Mouse (Mus musculus): ENCODE measurements around the gene Itpa. TPM values are rescaled to one million over a fixed set of nuclear protein-coding genes. Genes with fewer than 3 reads are reported as not detected.

Itpa gene
- polyA plus RNA-seq, 2 experiments: 82.6 to 104 TPM

- no peak overlapping the region for H3K9ac ChIP-seq (ENCODE audit: low read depth, low read length, severe bottlenecking)
- peaks cover 6% of the 10 kb centered on the region for H3K36me3 ChIP-seq (ENCODE audit: control insufficient read depth, insufficient read depth, low read length)
- no peak overlapping the region for H3K4me2 ChIP-seq (replicated peaks; ENCODE audit: low read depth, low read length, severe bottlenecking)
- no peak for DNase-seq (ENCODE audit: low spot score)
- 63% methylated on average over 1 of the region's 1 CpGs for WGBS
- no peaks in the 10 kb centered on the region for H3K9me3 ChIP-seq (ENCODE audit: control insufficient read depth, low read length)
- no peak for TF ChIP-seq POLR2A (IDR thresholded peaks at IDR 0.05; ENCODE audit: borderline replicate concordance, extremely low read depth, insufficient read depth, insufficient read length)
- peaks cover 17% of the 10 kb centered on the region for H3K4me1 ChIP-seq (ENCODE audit: control insufficient read depth, insufficient read depth, low read length)
- H3K27me3 ChIP-seq (ENCODE audit: control insufficient read depth, insufficient read depth, low read length): peaks cover 29% of the 10 kb centered on the region
- no peak overlapping the region for H3K27ac ChIP-seq (replicated peaks; ENCODE audit: low read depth, low read length)
- no peak overlapping the region for H3K4me3 ChIP-seq (replicated peaks; ENCODE audit: low read length)
- ATAC-seq (ENCODE audit: low FRiP score, low read depth): no peak
Observed at GRCm38 (mm10) chr2:130632416-130632815, 35.0 kb upstream of the Itpa start.

GRCm38 (mm10) chr2:130632887-130633675 lies 34.3 kb upstream of the Itpa start:
- ATAC-seq (ENCODE audit: low FRiP score, low read depth): no peak
- H3K27me3 ChIP-seq (ENCODE audit: control insufficient read depth, insufficient read depth, low read length): peaks cover 30% of the 10 kb centered on the region

GRCm38 (mm10) chr2:130634006-130634738 lies 33.2 kb upstream of the Itpa start:
- H3K27ac ChIP-seq (replicated peaks; ENCODE audit: low read depth, low read length): no peak overlapping the region
- no peak for DNase-seq (ENCODE audit: low spot score)
- H3K9ac ChIP-seq (ENCODE audit: low read depth, low read length, severe bottlenecking): peak overlapping the region; percentile 49
- 22% methylated on average over 12 of the region's 14 CpGs for WGBS
- ATAC-seq (ENCODE audit: low FRiP score, low read depth): no peak
- peak overlapping the region; percentile 42 for H3K4me3 ChIP-seq (replicated peaks; ENCODE audit: low read length)
- H3K9me3 ChIP-seq (ENCODE audit: control insufficient read depth, low read length): no peaks in the 10 kb centered on the region
- peak overlapping the region; percentile 82 for H3K4me2 ChIP-seq (replicated peaks; ENCODE audit: low read depth, low read length, severe bottlenecking)
- no peaks in the 10 kb centered on the region; the same call in 1 of the 2 replicates for H3K36me3 ChIP-seq (ENCODE audit: control insufficient read depth, insufficient read depth, low read length)
- peaks cover 30% of the 10 kb centered on the region for H3K27me3 ChIP-seq (ENCODE audit: control insufficient read depth, insufficient read depth, low read length)
- peaks cover 12% of the 10 kb centered on the region for H3K4me1 ChIP-seq (ENCODE audit: control insufficient read depth, insufficient read depth, low read length)
- no peak for TF ChIP-seq POLR2A (IDR thresholded peaks at IDR 0.05; ENCODE audit: borderline replicate concordance, extremely low read depth, insufficient read depth, insufficient read length)

More at GRCm38 (mm10) chr2:130632887-130633675, 34.3 kb upstream of the Itpa start:
- no peaks in the 10 kb centered on the region for H3K9me3 ChIP-seq (ENCODE audit: control insufficient read depth, low read length)
- peaks cover 17% of the 10 kb centered on the region for H3K4me1 ChIP-seq (ENCODE audit: control insufficient read depth, insufficient read depth, low read length)
- no peak for TF ChIP-seq POLR2A (IDR thresholded peaks at IDR 0.05; ENCODE audit: borderline replicate concordance, extremely low read depth, insufficient read depth, insufficient read length)
- no peak overlapping the region for H3K4me3 ChIP-seq (replicated peaks; ENCODE audit: low read length)
- H3K27ac ChIP-seq (replicated peaks; ENCODE audit: low read depth, low read length): no peak overlapping the region
- peaks cover 2% of the 10 kb centered on the region; the same call in 1 of the 2 replicates for H3K36me3 ChIP-seq (ENCODE audit: control insufficient read depth, insufficient read depth, low read length)
- DNase-seq (ENCODE audit: low spot score): no peak
- 55% methylated on average over 5 of the region's 5 CpGs for WGBS
- no peak overlapping the region for H3K4me2 ChIP-seq (replicated peaks; ENCODE audit: low read depth, low read length, severe bottlenecking)
- H3K9ac ChIP-seq (ENCODE audit: low read depth, low read length, severe bottlenecking): no peak overlapping the region

GRCm38 (mm10) chr2:130634739-130635411 lies 32.5 kb upstream of the Itpa start:
- H3K9me3 ChIP-seq (ENCODE audit: control insufficient read depth, low read length): no peaks in the 10 kb centered on the region
- H3K4me2 ChIP-seq (replicated peaks; ENCODE audit: low read depth, low read length, severe bottlenecking): peak overlapping the region; percentile 82
- H3K27ac ChIP-seq (replicated peaks; ENCODE audit: low read depth, low read length): no peak overlapping the region
- H3K36me3 ChIP-seq (ENCODE audit: control insufficient read depth, insufficient read depth, low read length): no peaks in the 10 kb centered on the region; the same call in 1 of the 2 replicates
- H3K27me3 ChIP-seq (ENCODE audit: control insufficient read depth, insufficient read depth, low read length): peaks cover 30% of the 10 kb centered on the region
- no peak for DNase-seq (ENCODE audit: low spot score)
- no peak for TF ChIP-seq POLR2A (IDR thresholded peaks at IDR 0.05; ENCODE audit: borderline replicate concordance, extremely low read depth, insufficient read depth, insufficient read length)
- H3K9ac ChIP-seq (ENCODE audit: low read depth, low read length, severe bottlenecking): peak overlapping the region; percentile 49
- WGBS: 2% methylated on average over 37 of the region's 38 CpGs
- peak; percentile 44; the same call in 1 of the 2 replicates for ATAC-seq (ENCODE audit: low FRiP score, low read depth)
- peaks cover 12% of the 10 kb centered on the region for H3K4me1 ChIP-seq (ENCODE audit: control insufficient read depth, insufficient read depth, low read length)
- H3K4me3 ChIP-seq (replicated peaks; ENCODE audit: low read length): peak overlapping the region; percentile 42

- peaks cover 30% of the 10 kb centered on the region for H3K27me3 ChIP-seq (ENCODE audit: control insufficient read depth, insufficient read depth, low read length)
- DNase-seq (ENCODE audit: low spot score): no peak
- 0 out of 2 replicates have a peak overlapping the region, but pooled peaks have one; percentile 49 for H3K9ac ChIP-seq (ENCODE audit: low read depth, low read length, severe bottlenecking)
- H3K4me2 ChIP-seq (replicated peaks; ENCODE audit: low read depth, low read length, severe bottlenecking): peak overlapping the region; percentile 82; the same call in 1 of the 2 replicates
- no peak overlapping the region for H3K27ac ChIP-seq (replicated peaks; ENCODE audit: low read depth, low read length)
- peak overlapping the region; percentile 42 for H3K4me3 ChIP-seq (replicated peaks; ENCODE audit: low read length)
- 19% methylated on average over 18 of the region's 21 CpGs for WGBS
- H3K36me3 ChIP-seq (ENCODE audit: control insufficient read depth, insufficient read depth, low read length): no peaks in the 10 kb centered on the region; the same call in 1 of the 2 replicates
- 0 out of 2 replicates have a peak, but pooled peaks have one; percentile 24 for ATAC-seq (ENCODE audit: low FRiP score, low read depth)
- no peak for TF ChIP-seq POLR2A (IDR thresholded peaks at IDR 0.05; ENCODE audit: borderline replicate concordance, extremely low read depth, insufficient read depth, insufficient read length)
- H3K9me3 ChIP-seq (ENCODE audit: control insufficient read depth, low read length): no peaks in the 10 kb centered on the region
- peaks cover 12% of the 10 kb centered on the region for H3K4me1 ChIP-seq (ENCODE audit: control insufficient read depth, insufficient read depth, low read length)
Observed at GRCm38 (mm10) chr2:130635847-130636246, 31.6 kb upstream of the Itpa start.
